Mouse (Mus musculus): ENCODE results near the gene Clcn6. TPM values are rescaled to one million over a fixed set of nuclear protein-coding genes. Genes with fewer than 3 reads are reported as not detected.

Gene Clcn6
- total RNA-seq, 2 experiments from 2014 or later, result 81.4 to 84.4 TPM

GRCm38 (mm10) chr4:148000202-148000772 lies 38.3 kb downstream of the Clcn6 start, which contains the start of gene Nppa:
TSS of gene Nppa (plus strand) at chr4:148000722.
- H3K27ac ChIP-seq, result no peak within 1 kb of the TSS

GRCm38 (mm10) chr4:147995311-147995710 lies 43.3 kb downstream of the Clcn6 start:
- intact Hi-C loops (cut with DNase I), result no loop called here
- Histone ChIP-seq H3K27ac (no peak overlapping the region), H3K4me3 (no peak overlapping the region)
- no peak for DNase-seq (ENCODE audit: extremely low spot score in 1 of 2, low spot score in 2 of 2)
- no peak for TF ChIP-seq CTCF (IDR thresholded peaks at IDR 0.05)

More at GRCm38 (mm10) chr4:148000202-148000772, 38.3 kb downstream of the Clcn6 start, which contains the start of gene Nppa:
- TF ChIP-seq CTCF (IDR thresholded peaks at IDR 0.05), result no peak
- no peak for DNase-seq (ENCODE audit: extremely low spot score in 1 of 2, low spot score in 2 of 2)
- intact Hi-C loops (cut with DNase I), result no loop called here
- H3K4me3 ChIP-seq, result no peak within 1 kb of the TSS

GRCm38 (mm10) chr4:147993571-147994095 lies 45.0 kb downstream of the Clcn6 start:
- intact Hi-C loops (cut with DNase I), result no loop called here
- no peak for TF ChIP-seq CTCF (IDR thresholded peaks at IDR 0.05)
- no peak for DNase-seq (ENCODE audit: extremely low spot score in 1 of 2, low spot score in 2 of 2)
- H3K4me3 ChIP-seq, result no peak overlapping the region
- no peak overlapping the region for H3K27ac ChIP-seq

GRCm38 (mm10) chr4:147985205-147986132 lies 53.2 kb downstream of the Clcn6 start, which contains the start of gene Nppb:
TSS of gene Nppb (plus strand) at chr4:147985788.
- no peak within 1 kb of the TSS for H3K27ac ChIP-seq
- DNase-seq (ENCODE audit: extremely low spot score in 1 of 2, low spot score in 2 of 2), result no peak
- no peak for TF ChIP-seq CTCF (IDR thresholded peaks at IDR 0.05)
- H3K4me3 ChIP-seq, result no peak within 1 kb of the TSS
- intact Hi-C loops (cut with DNase I), result no loop called here

- TF ChIP-seq CTCF (IDR thresholded peaks at IDR 0.05), result no peak
- no peak for DNase-seq (ENCODE audit: extremely low spot score in 1 of 2, low spot score in 2 of 2)
- no peak overlapping the region for H3K27ac ChIP-seq
- intact Hi-C loops (cut with DNase I), result no loop called here
- no peak overlapping the region for H3K4me3 ChIP-seq
Observed at GRCm38 (mm10) chr4:147979441-147979860, 59.2 kb downstream of the Clcn6 start.

GRCm38 (mm10) chr4:147978391-147978790 lies 60.2 kb downstream of the Clcn6 start:
- Histone ChIP-seq H3K27ac (no peak overlapping the region), H3K4me3 (no peak overlapping the region)
- intact Hi-C loops (cut with DNase I), result no loop called here
- DNase-seq (ENCODE audit: extremely low spot score in 1 of 2, low spot score in 2 of 2), result no peak
- TF ChIP-seq CTCF (IDR thresholded peaks at IDR 0.05), result no peak

GRCm38 (mm10) chr4:147977726-147978125 lies 60.9 kb downstream of the Clcn6 start:
- no peak for TF ChIP-seq CTCF (IDR thresholded peaks at IDR 0.05)
- Histone ChIP-seq H3K4me3 (no peak overlapping the region), H3K27ac (no peak overlapping the region)
- no peak for DNase-seq (ENCODE audit: extremely low spot score in 1 of 2, low spot score in 2 of 2)
- intact Hi-C loops (cut with DNase I), result no loop called here

- intact Hi-C loops (cut with DNase I), result no loop called here
- TF ChIP-seq CTCF (IDR thresholded peaks at IDR 0.05), result no peak
- Histone ChIP-seq H3K27ac (no peak overlapping the region), H3K4me3 (no peak overlapping the region)
- no peak for DNase-seq (ENCODE audit: extremely low spot score in 1 of 2, low spot score in 2 of 2)
Observed at GRCm38 (mm10) chr4:147976237-147976636, 62.4 kb downstream of the Clcn6 start.

GRCm38 (mm10) chr4:147969337-147969736 lies 69.3 kb downstream of the Clcn6 start:
- Histone ChIP-seq H3K27ac (no peak overlapping the region), H3K4me3 (no peak overlapping the region)
- intact Hi-C loops (cut with DNase I), result no loop called here
- TF ChIP-seq CTCF (IDR thresholded peaks at IDR 0.05), result no peak
- DNase-seq (ENCODE audit: extremely low spot score in 1 of 2, low spot score in 2 of 2), result no peak

GRCm38 (mm10) chr4:147968816-147969215 lies 69.8 kb downstream of the Clcn6 start:
- no peak for DNase-seq (ENCODE audit: extremely low spot score in 1 of 2, low spot score in 2 of 2)
- no peak overlapping the region for H3K4me3 ChIP-seq
- TF ChIP-seq CTCF (IDR thresholded peaks at IDR 0.05), result no peak
- intact Hi-C loops (cut with DNase I), result no loop called here
- no peak overlapping the region for H3K27ac ChIP-seq

- no peak overlapping the region for H3K4me3 ChIP-seq
- intact Hi-C loops (cut with DNase I), result no loop called here
- TF ChIP-seq CTCF (IDR thresholded peaks at IDR 0.05), result no peak
- H3K27ac ChIP-seq, result no peak overlapping the region
- DNase-seq (ENCODE audit: extremely low spot score in 1 of 2, low spot score in 2 of 2), result no peak
Observed at GRCm38 (mm10) chr4:147965712-147966111, 72.9 kb downstream of the Clcn6 start.

- H3K27ac ChIP-seq, result no peak overlapping the region
- TF ChIP-seq CTCF (IDR thresholded peaks at IDR 0.05), result no peak
- no peak for DNase-seq (ENCODE audit: extremely low spot score in 1 of 2, low spot score in 2 of 2)
- H3K4me3 ChIP-seq, result no peak overlapping the region
- intact Hi-C loops (cut with DNase I), result no loop called here
Observed at GRCm38 (mm10) chr4:147963623-147964022, 75.0 kb downstream of the Clcn6 start.
